Mouse (Mus musculus): ENCODE data around the gene Olfr117. TPM values are rescaled to one million over a fixed set of nuclear protein-coding genes. Genes with fewer than 3 reads are reported as not detected.
"Not testable (repeated sequence)": the region's sequence is repeated elsewhere in the genome, so short reads cannot be mapped to it uniquely, and the experiment has no call there.

Olfr117 gene
- not detected in 2 replicates for polyA plus RNA-seq (2016; fragmentation: Nextera tagmentation; extraction: Ambion mirVana)

GRCm38 (mm10) chr17:37663682-37664081 lies at the start of gene Olfr117:
Gene Olfr117 (minus strand): TSS chr17:37663782.
- Histone ChIP-seq H3K4me3 (no peak within 1 kb of the TSS), H3K36me3 (no peaks in the 10 kb centered on the region), H3K9me3 (replicated peaks) (no peaks in the 10 kb centered on the region), H3K4me1 (no peaks in the 10 kb centered on the region), H3K27ac (replicated peaks) (no peak within 1 kb of the TSS), H3K27me3 (ENCODE audit: low read depth, poor library complexity, severe bottlenecking) (no peaks in the 10 kb centered on the region)
- WGBS, result 76% methylated on average over 1 of the region's 1 CpGs
- no peak for DNase-seq (ENCODE audit: low spot score)

GRCm38 (mm10) chr17:37696264-37696663 lies 32.7 kb upstream of the Olfr117 start, which contains the start of gene Olfr119:
Gene Olfr119 (plus strand): TSS chr17:37696564.
- H3K4me1 ChIP-seq; H3K4me3 ChIP-seq; H3K36me3 ChIP-seq; H3K27ac ChIP-seq (replicated peaks); H3K27me3 ChIP-seq (ENCODE audit: low read depth, poor library complexity, severe bottlenecking); DNase-seq (ENCODE audit: low spot score); H3K9me3 ChIP-seq (replicated peaks): not testable (repeated sequence)
- WGBS, result 72% methylated on average over 1 of the region's 1 CpGs

GRCm38 (mm10) chr17:37666688-37667087 lies 3.1 kb upstream of the Olfr117 start, which contains the start of gene Olfr118:
Gene Olfr118 (plus strand): TSS chr17:37666988.
- no peak for DNase-seq (ENCODE audit: low spot score)
- H3K27me3 ChIP-seq (ENCODE audit: low read depth, poor library complexity, severe bottlenecking), result no peaks in the 10 kb centered on the region
- WGBS, result 76% methylated on average over 2 of the region's 2 CpGs

GRCm38 (mm10) chr17:37627009-37627408 lies 36.6 kb downstream of the Olfr117 start, which contains the start of the genes Olfr115 and Olfr116:
Gene Olfr115 (minus strand): TSS chr17:37627109.
Gene Olfr116 (minus strand): TSS chr17:37627199.
- H3K27me3 ChIP-seq (ENCODE audit: low read depth, poor library complexity, severe bottlenecking), result no peaks in the 10 kb centered on the region
- no peak within 1 kb of the TSS for H3K4me3 ChIP-seq
- no peak within 1 kb of the TSS for H3K27ac ChIP-seq (replicated peaks)
- 79% methylated on average over 2 of the region's 2 CpGs for WGBS
- no peaks in the 10 kb centered on the region for H3K36me3 ChIP-seq
- peaks cover 14% of the 10 kb centered on the region; the same call in 1 of the 2 replicates for H3K9me3 ChIP-seq (replicated peaks)
- DNase-seq (ENCODE audit: low spot score), result no peak
- no peaks in the 10 kb centered on the region for H3K4me1 ChIP-seq

More at GRCm38 (mm10) chr17:37666688-37667087, 3.1 kb upstream of the Olfr117 start, which contains the start of gene Olfr118:
- no peaks in the 10 kb centered on the region for H3K36me3 ChIP-seq
- no peaks in the 10 kb centered on the region for H3K9me3 ChIP-seq (replicated peaks)
- no peaks in the 10 kb centered on the region for H3K4me1 ChIP-seq
- H3K27ac ChIP-seq (replicated peaks), result no peak within 1 kb of the TSS
- H3K4me3 ChIP-seq, result no peak within 1 kb of the TSS

Other genes starting within 250 kb of the Olfr117 start
- gene Olfr108, start 218.3 kb downstream of the Olfr117 start, polyA plus RNA-seq (2016; fragmentation: Nextera tagmentation; extraction: Ambion mirVana), result not detected in 2 replicates
- not detected in 2 replicates for gene Olfr109, start 204.9 kb downstream of the Olfr117 start, polyA plus RNA-seq (2016; fragmentation: Nextera tagmentation; extraction: Ambion mirVana)
- not detected in 2 replicates for gene H2-M2, start 180.2 kb downstream of the Olfr117 start, polyA plus RNA-seq (2016; fragmentation: Nextera tagmentation; extraction: Ambion mirVana)
- not detected in 2 replicates for gene Olfr110, start 171.3 kb downstream of the Olfr117 start, polyA plus RNA-seq (2016; fragmentation: Nextera tagmentation; extraction: Ambion mirVana)
- gene Olfr111, start 155.8 kb downstream of the Olfr117 start, polyA plus RNA-seq (2016; fragmentation: Nextera tagmentation; extraction: Ambion mirVana), result not detected in 2 replicates
- not detected in 2 replicates for gene Olfr112, start 94.3 kb downstream of the Olfr117 start, polyA plus RNA-seq (2016; fragmentation: Nextera tagmentation; extraction: Ambion mirVana)
- not detected in 2 replicates for gene Olfr113, start 86.1 kb downstream of the Olfr117 start, polyA plus RNA-seq (2016; fragmentation: Nextera tagmentation; extraction: Ambion mirVana)
- not detected in 2 replicates for gene Olfr114, start 71.0 kb downstream of the Olfr117 start, polyA plus RNA-seq (2016; fragmentation: Nextera tagmentation; extraction: Ambion mirVana)
- gene Olfr115, start 36.7 kb downstream of the Olfr117 start, polyA plus RNA-seq (2016; fragmentation: Nextera tagmentation; extraction: Ambion mirVana), result not detected in 2 replicates
- gene Olfr116, start 36.6 kb downstream of the Olfr117 start, polyA plus RNA-seq (2016; fragmentation: Nextera tagmentation; extraction: Ambion mirVana), result not detected in 2 replicates
- not detected in 2 replicates for gene Olfr118, start 3.2 kb upstream of the Olfr117 start, polyA plus RNA-seq (2016; fragmentation: Nextera tagmentation; extraction: Ambion mirVana)
- gene Olfr119, start 32.8 kb upstream of the Olfr117 start, polyA plus RNA-seq (2016; fragmentation: Nextera tagmentation; extraction: Ambion mirVana), result not detected in 2 replicates
- gene Olfr120, start 58.0 kb upstream of the Olfr117 start, polyA plus RNA-seq (2016; fragmentation: Nextera tagmentation; extraction: Ambion mirVana), result not detected in 2 replicates
- not detected in 2 replicates for gene Olfr121, start 85.1 kb upstream of the Olfr117 start, polyA plus RNA-seq (2016; fragmentation: Nextera tagmentation; extraction: Ambion mirVana)
- not detected in 2 replicates for gene Olfr122, start 104.8 kb upstream of the Olfr117 start, polyA plus RNA-seq (2016; fragmentation: Nextera tagmentation; extraction: Ambion mirVana)
- gene Olfr123, start 129.7 kb upstream of the Olfr117 start, polyA plus RNA-seq (2016; fragmentation: Nextera tagmentation; extraction: Ambion mirVana), result not detected in 2 replicates
- not detected in 2 replicates for gene Olfr124, start 136.1 kb upstream of the Olfr117 start, polyA plus RNA-seq (2016; fragmentation: Nextera tagmentation; extraction: Ambion mirVana)
- not detected in 2 replicates for gene Olfr125, start 169.2 kb upstream of the Olfr117 start, polyA plus RNA-seq (2016; fragmentation: Nextera tagmentation; extraction: Ambion mirVana)
- gene Olfr126, start 183.7 kb upstream of the Olfr117 start, polyA plus RNA-seq (2016; fragmentation: Nextera tagmentation; extraction: Ambion mirVana), result not detected in 2 replicates
- gene Olfr127, start 236.7 kb upstream of the Olfr117 start, polyA plus RNA-seq (2016; fragmentation: Nextera tagmentation; extraction: Ambion mirVana), result not detected in 2 replicates